Mouse (Mus musculus) embryonic fibroblast, embryonic 13.5 days (primary cell): Measurements from ENCODE around the gene Alox5ap. TPM values are rescaled to one million over a fixed set of nuclear protein-coding genes. Genes with fewer than 3 reads are reported as not detected.
A peak's percentile ranks its signal among the peaks of the same experiment; 100 is the strongest.

Experiments
- H3K27ac ChIP-seq: 2 replicates; pipeline ENCODE4 v1.5.1; 2012; ENCODE audit warnings: low read length, control low read depth, inconsistent platforms; ENCODE audit not compliant: insufficient read depth
- H3K4me1 ChIP-seq: 2 replicates; pipeline ENCODE4 v1.6.1; 2011; ENCODE audit warnings: low read length; ENCODE audit not compliant: control insufficient read depth, insufficient read depth
- H3K4me3 ChIP-seq: 2 replicates; pipeline ENCODE4 v1.5.1; 2011; ENCODE audit warnings: mild to moderate bottlenecking, control low read depth, low read length; ENCODE audit not compliant: insufficient read depth
- CTCF ChIP-seq: IDR thresholded peaks from 2 replicates; pipeline ENCODE4 v1.5.1; 2011; ENCODE audit warnings: mild to moderate bottlenecking, control low read depth, low read length, moderate library complexity, borderline replicate concordance; ENCODE audit not compliant: insufficient read depth
- POLR2A ChIP-seq: IDR thresholded peaks from 2 replicates; pipeline ENCODE4 v1.6.1; 2011; ENCODE audit warnings: low read depth, mild to moderate bottlenecking, control low read depth, low read length, moderate library complexity
- polyA plus RNA-seq: library from polyadenylated mRNA; stranded (reverse); fragments of >200 nt; gene quantifications from 2 replicates; pipeline ENCODE4 v1.2.4, GENCODE M21; 2011; ENCODE audit warnings: low read depth; ENCODE audit not compliant: missing spikeins, insufficient read length

Alox5ap gene
- 1.4 and 6.0 TPM in 2 replicates for polyA plus RNA-seq

GRCm38 (mm10) chr5:149264405-149264804 is at the start of gene Alox5ap:
Gene Alox5ap, plus strand, starts transcription at chr5:149264767.
- TF ChIP-seq POLR2A (no peak), CTCF (no peak)
- Histone ChIP-seq H3K27ac (no peak within 1 kb of the TSS), H3K4me3 (no peak within 1 kb of the TSS), H3K4me1 (no peaks in the 10 kb centered on the region)

GRCm38 (mm10) chr5:149215540-149215939 is 49.0 kb upstream of the Alox5ap start:
- TF ChIP-seq CTCF (no peak), POLR2A (no peak)

GRCm38 (mm10) chr5:149217524-149218357 is 46.8 kb upstream of the Alox5ap start:
- H3K27ac ChIP-seq: no peak overlapping the region
- no peaks in the 10 kb centered on the region for H3K4me1 ChIP-seq
- no peak for TF ChIP-seq POLR2A
- no peak overlapping the region for H3K4me3 ChIP-seq

More at GRCm38 (mm10) chr5:149215540-149215939, 49.0 kb upstream of the Alox5ap start:
- Histone ChIP-seq H3K27ac (no peak overlapping the region), H3K4me3 (no peak overlapping the region), H3K4me1 (no peaks in the 10 kb centered on the region)

GRCm38 (mm10) chr5:149219493-149219892 is 45.1 kb upstream of the Alox5ap start:
- Histone ChIP-seq H3K27ac (no peak overlapping the region), H3K4me3 (no peak overlapping the region), H3K4me1 (no peaks in the 10 kb centered on the region)
- no peak for TF ChIP-seq POLR2A
- no peak for TF ChIP-seq CTCF

GRCm38 (mm10) chr5:149221355-149221754 is 43.2 kb upstream of the Alox5ap start:
- no peak for TF ChIP-seq POLR2A
- no peak for TF ChIP-seq CTCF
- no peak overlapping the region for H3K4me3 ChIP-seq
- no peaks in the 10 kb centered on the region for H3K4me1 ChIP-seq
- H3K27ac ChIP-seq: no peak overlapping the region

- Histone ChIP-seq H3K4me3 (no peak overlapping the region), H3K27ac (no peak overlapping the region), H3K4me1 (no peaks in the 10 kb centered on the region)
- no peak for TF ChIP-seq POLR2A
- no peak for TF ChIP-seq CTCF
These were observed 39.9 kb upstream of the Alox5ap start for GRCm38 (mm10) chr5:149224666-149225065.

- Histone ChIP-seq H3K4me3 (peak overlapping the region; percentile 36), H3K27ac (peak overlapping the region; percentile 67), H3K4me1 (no peaks in the 10 kb centered on the region)
- TF ChIP-seq CTCF (no peak), POLR2A (peak; percentile 59)
These were observed 35.6 kb upstream of the Alox5ap start for GRCm38 (mm10) chr5:149228700-149229618.

- TF ChIP-seq CTCF (no peak), POLR2A (no peak)
- Histone ChIP-seq H3K4me1 (no peaks in the 10 kb centered on the region), H3K4me3 (peak overlapping the region; percentile 36), H3K27ac (peak overlapping the region; percentile 67)
These were observed 34.8 kb upstream of the Alox5ap start for GRCm38 (mm10) chr5:149229619-149230339.

- H3K4me3 ChIP-seq: no peak overlapping the region
- H3K27ac ChIP-seq: no peak overlapping the region
- H3K4me1 ChIP-seq: no peaks in the 10 kb centered on the region
- TF ChIP-seq POLR2A (no peak), CTCF (no peak)
These were observed 29.6 kb upstream of the Alox5ap start for GRCm38 (mm10) chr5:149235002-149235401.
